Mouse (Mus musculus): Measurements from ENCODE around the gene Brd2. TPM values are rescaled to one million over a fixed set of nuclear protein-coding genes. Genes with fewer than 3 reads are reported as not detected.

Brd2 gene
- 509 and 540 TPM in 2 replicates for polyA plus RNA-seq (2012)

GRCm38 (mm10) chr17:34122188-34122984 lies at the start of gene Brd2:
Gene Brd2, minus strand, starts transcription at chr17:34122634.

GRCm38 (mm10) chr17:34152923-34153322 lies 30.5 kb upstream of the Brd2 start, which contains the start of gene H2-DMb1:
Gene H2-DMb1, plus strand, starts transcription at chr17:34153072.

GRCm38 (mm10) chr17:34143033-34143432 lies 20.6 kb upstream of the Brd2 start, which contains the start of gene H2-DMb2:
Gene H2-DMb2, plus strand, starts transcription at chr17:34143307.

GRCm38 (mm10) chr17:34119249-34120179 lies 2.9 kb downstream of the Brd2 start, which contains the start of gene H2-DMa:
Gene H2-DMa, plus strand, starts transcription at chr17:34119541.

DNA sequence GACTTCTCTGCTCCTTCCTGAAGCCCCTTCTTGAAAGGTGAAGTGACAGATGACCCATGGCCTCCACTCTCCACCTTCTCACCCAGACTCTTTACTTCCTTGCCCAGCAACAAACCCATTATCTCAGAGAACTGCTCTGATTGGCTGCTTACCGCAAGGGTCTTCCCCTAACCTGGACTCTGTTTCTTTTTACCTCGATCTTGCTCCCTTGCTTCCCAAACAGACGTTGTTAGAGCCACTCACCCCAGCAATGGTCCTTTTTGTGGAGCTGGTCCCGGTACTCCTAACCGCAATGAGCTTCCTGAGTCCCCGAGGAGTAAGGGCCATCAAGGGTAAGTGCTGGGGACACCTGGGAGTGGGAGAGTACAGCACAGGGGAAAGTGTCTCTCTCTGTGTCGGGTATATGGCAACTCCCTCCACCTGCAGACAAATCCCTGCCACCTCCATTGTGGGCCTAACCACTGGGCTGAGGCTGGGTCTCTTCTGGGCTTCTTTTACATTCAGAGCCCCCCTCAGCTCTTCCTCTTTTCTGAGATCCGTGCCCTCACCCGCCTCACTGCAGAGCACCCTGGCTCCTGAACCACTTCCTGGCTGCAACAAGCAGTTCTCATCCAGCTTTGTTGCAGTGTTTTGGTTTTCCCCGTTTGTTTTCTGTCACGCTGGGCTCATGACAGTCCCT lies 30.1 kb downstream of the Brd2 start, which contains the start of gene H2-Oa:
Gene H2-Oa (plus strand): TSS at position 144 of the 679 bp plus-strand sequence.

Other genes with a start within 250 kb of the Brd2 start
- not detected in 2 replicates for gene Gm7029, start 248.8 kb downstream of the Brd2 start, polyA plus RNA-seq (2012)
- 46.4 and 49.9 TPM in 2 replicates for gene Kifc1, start 232.0 kb downstream of the Brd2 start, polyA plus RNA-seq (2012)
- gene Platr17, start 217.5 kb downstream of the Brd2 start, polyA plus RNA-seq (2012): 0.67 and 1.0 TPM in 2 replicates
- 45.6 and 53.3 TPM in 2 replicates for gene Daxx, start 213.2 kb downstream of the Brd2 start, polyA plus RNA-seq (2012)
- 748 and 750 TPM in 2 replicates for gene Tapbp, start 206.7 kb downstream of the Brd2 start, polyA plus RNA-seq (2012)
- 54.2 and 58.7 TPM in 2 replicates for gene Zbtb22, start 206.7 kb downstream of the Brd2 start, polyA plus RNA-seq (2012)
- gene Rgl2, start 193.1 kb downstream of the Brd2 start, polyA plus RNA-seq (2012): 300 and 303 TPM in 2 replicates
- 332 and 390 TPM in 2 replicates for gene Pfdn6, start 182.3 kb downstream of the Brd2 start, polyA plus RNA-seq (2012)
- gene Wdr46, start 182.0 kb downstream of the Brd2 start, polyA plus RNA-seq (2012): 131 and 141 TPM in 2 replicates
- 12.5 and 21.8 TPM in 2 replicates for gene B3galt4, start 171.1 kb downstream of the Brd2 start, polyA plus RNA-seq (2012)
- 45.7 and 47.0 TPM in 2 replicates for gene Vps52, start 166.8 kb downstream of the Brd2 start, polyA plus RNA-seq (2012)
- 788 and 958 TPM in 2 replicates for gene Rps18, start 166.6 kb downstream of the Brd2 start, polyA plus RNA-seq (2012)
- 2,707 and 3,834 TPM in 2 replicates for gene H2-K1, start 122.3 kb downstream of the Brd2 start, polyA plus RNA-seq (2012)
- 50.5 and 69.1 TPM in 2 replicates for gene Ring1, start 98.0 kb downstream of the Brd2 start, polyA plus RNA-seq (2012)
- gene H2-Ke6, start 94.6 kb downstream of the Brd2 start, polyA plus RNA-seq (2012): 73.4 and 93.4 TPM in 2 replicates
- 124 and 129 TPM in 2 replicates for gene Slc39a7, start 91.0 kb downstream of the Brd2 start, polyA plus RNA-seq (2012)
- 259 and 275 TPM in 2 replicates for gene Rxrb, start 90.8 kb downstream of the Brd2 start, polyA plus RNA-seq (2012)
- 18.1 and 22.9 TPM in 2 replicates for gene Col11a2, start 83.2 kb downstream of the Brd2 start, polyA plus RNA-seq (2012)
- 18.9 and 21.5 TPM in 2 replicates for gene H2-Oa, start 30.3 kb downstream of the Brd2 start, polyA plus RNA-seq (2012)
- 87.7 and 91.4 TPM in 2 replicates for gene H2-DMa, start 3.1 kb downstream of the Brd2 start, polyA plus RNA-seq (2012)
- 3.6 and 4.5 TPM in 2 replicates for gene H2-DMb2, start 20.7 kb upstream of the Brd2 start, polyA plus RNA-seq (2012)
- gene H2-DMb1, start 30.4 kb upstream of the Brd2 start, polyA plus RNA-seq (2012): 42.5 and 51.0 TPM in 2 replicates
- 141 TPM in 2 replicates for gene Tap1, start 64.9 kb upstream of the Brd2 start, polyA plus RNA-seq (2012)
- 78.2 and 85.0 TPM in 2 replicates for gene Psmb9, start 65.1 kb upstream of the Brd2 start, polyA plus RNA-seq (2012)
- gene Psmb8, start 75.1 kb upstream of the Brd2 start, polyA plus RNA-seq (2012): 393 and 403 TPM in 2 replicates
- 218 and 296 TPM in 2 replicates for gene Tap2, start 80.9 kb upstream of the Brd2 start, polyA plus RNA-seq (2012)
- 10.4 and 14.9 TPM in 2 replicates for gene H2-Ob, start 116.3 kb upstream of the Brd2 start, polyA plus RNA-seq (2012)
- 360 and 375 TPM in 2 replicates for gene H2-Ab1, start 135.1 kb upstream of the Brd2 start, polyA plus RNA-seq (2012)
- 31.4 and 35.0 TPM in 2 replicates for gene H2-Aa, start 165.2 kb upstream of the Brd2 start, polyA plus RNA-seq (2012)
- 53.5 and 61.7 TPM in 2 replicates for gene H2-Eb1, start 183.2 kb upstream of the Brd2 start, polyA plus RNA-seq (2012)
- 0.03 TPM in 1 of 2 replicates, not detected in the other for gene H2-Eb2, start 203.0 kb upstream of the Brd2 start, polyA plus RNA-seq (2012)
- gene Btnl2, start 232.2 kb upstream of the Brd2 start, polyA plus RNA-seq (2012): 0.02 TPM in 1 of 2 replicates, not detected in the other

Data from megakaryocyte-erythroid progenitor cell, adult 5 weeks (primary cell).